Mouse (Mus musculus) gonadal fat pad, adult 2 months (tissue): ENCODE results near the gene Gnai1. TPM values are rescaled to one million over a fixed set of nuclear protein-coding genes. Genes with fewer than 3 reads are reported as not detected.

Experiments
- DNase-seq: peaks from one replicate; pipeline ENCODE4 v3.0.0-alpha.2; 2012; ENCODE audit warnings: low read depth
- polyA plus RNA-seq: library from polyadenylated mRNA; depleted of rRNA; stranded (reverse); fragments of >200 nt; gene quantifications from 2 replicates; pipeline ENCODE4 v1.2.3, GENCODE M21; 2012

Gnai1 gene
- polyA plus RNA-seq, 1 experiment = 59.0 TPM

- DNase-seq = no peak
These were observed 72.1 kb downstream of the Gnai1 start for GRCm38 (mm10) chr5:18288079-18288478.

- DNase-seq = no peak
These were observed 78.1 kb downstream of the Gnai1 start for GRCm38 (mm10) chr5:18282095-18282494.

GRCm38 (mm10) chr5:18274352-18274940 lies 85.7 kb downstream of the Gnai1 start:
- no peak for DNase-seq

- no peak for DNase-seq
These were observed 86.6 kb downstream of the Gnai1 start for GRCm38 (mm10) chr5:18273291-18274284.

GRCm38 (mm10) chr5:18250379-18251017 lies 109.7 kb downstream of the Gnai1 start:
- no peak for DNase-seq

GRCm38 (mm10) chr5:18249132-18249531 lies 111.0 kb downstream of the Gnai1 start:
- no peak for DNase-seq

- DNase-seq = no peak
These were observed 130.8 kb downstream of the Gnai1 start for GRCm38 (mm10) chr5:18229396-18229795.

GRCm38 (mm10) chr5:18228866-18229265 lies 131.3 kb downstream of the Gnai1 start:
- no peak for DNase-seq

- DNase-seq = no peak
These were observed 139.3 kb downstream of the Gnai1 start for GRCm38 (mm10) chr5:18220873-18221272.

- DNase-seq = no peak
These were observed 141.9 kb downstream of the Gnai1 start for GRCm38 (mm10) chr5:18218292-18218691.

GRCm38 (mm10) chr5:18217856-18218255 lies 142.3 kb downstream of the Gnai1 start:
- DNase-seq = no peak
